Mouse (Mus musculus): Measurements from ENCODE around the gene Wipf2.
"Not testable (repeated sequence)": the region's sequence is repeated elsewhere in the genome, so short reads cannot be mapped to it uniquely, and the experiment has no call there.

Wipf2 gene

GRCm38 (mm10) chr11:98930773-98931512, 67.5 kb downstream of the Wipf2 start:
- in situ Hi-C loops (cut with MboI, MseI): no loop called here

- in situ Hi-C loops (cut with MboI, MseI): no loop called here
Observed at GRCm38 (mm10) chr11:98931513-98932292, 68.3 kb downstream of the Wipf2 start.

GRCm38 (mm10) chr11:98932293-98933091, 69.1 kb downstream of the Wipf2 start:
- in situ Hi-C loops (cut with MboI, MseI): no loop called here

GRCm38 (mm10) chr11:98933151-98933550, 69.7 kb downstream of the Wipf2 start:
- in situ Hi-C loops (cut with MboI, MseI): no loop called here

GRCm38 (mm10) chr11:98933847-98934246, 70.4 kb downstream of the Wipf2 start:
- in situ Hi-C loops (cut with MboI, MseI): not testable (repeated sequence)

GRCm38 (mm10) chr11:98934367-98934766, 70.9 kb downstream of the Wipf2 start:
- in situ Hi-C loops (cut with MboI, MseI): no loop called here

GRCm38 (mm10) chr11:98935123-98935522, 71.7 kb downstream of the Wipf2 start:
- in situ Hi-C loops (cut with MboI, MseI): loop anchor here in 1 of 2 experiments (5.0 kb wide), 1 partner anchor 37 kb away; no protein-coding TSS in a partner anchor

GRCm38 (mm10) chr11:98936170-98936569, 72.7 kb downstream of the Wipf2 start:
- in situ Hi-C loops (cut with MboI, MseI): loop anchor here in 1 of 2 experiments (5.0 kb wide), 1 partner anchor 36 kb away; no protein-coding TSS in a partner anchor

- in situ Hi-C loops (cut with MboI, MseI): loop anchor here in 1 of 2 experiments (5.0 kb wide), 1 partner anchor 35 kb away; no protein-coding TSS in a partner anchor
Observed at GRCm38 (mm10) chr11:98936606-98937409, 73.4 kb downstream of the Wipf2 start.

- in situ Hi-C loops (cut with MboI, MseI): loop anchor here in 1 of 2 experiments (5.0 kb wide), 1 partner anchor 35 kb away; no protein-coding TSS in a partner anchor
Observed at GRCm38 (mm10) chr11:98937410-98937913, 74.0 kb downstream of the Wipf2 start.

GRCm38 (mm10) chr11:98937914-98938694, 74.7 kb downstream of the Wipf2 start:
- in situ Hi-C loops (cut with MboI, MseI): loop anchor here in 1 of 2 experiments (5.0 kb wide), 1 partner anchor 34 kb away; no protein-coding TSS in a partner anchor

GRCm38 (mm10) chr11:98938701-98939083, 75.3 kb downstream of the Wipf2 start:
- in situ Hi-C loops (cut with MboI, MseI): loop anchor here in 1 of 2 experiments (5.0 kb wide), 1 partner anchor 34 kb away; no protein-coding TSS in a partner anchor

- in situ Hi-C loops (cut with MboI, MseI): loop anchor here in 1 of 2 experiments (5.0 kb wide), 1 partner anchor 33 kb away; no protein-coding TSS in a partner anchor
Observed at GRCm38 (mm10) chr11:98939084-98939952, 75.9 kb downstream of the Wipf2 start.

GRCm38 (mm10) chr11:98939953-98940641, 76.7 kb downstream of the Wipf2 start:
- in situ Hi-C loops (cut with MboI, MseI): loop anchor here in 1 of 2 experiments (5.0 kb wide), 2 partner anchors 32 to 207 kb away; no protein-coding TSS in a partner anchor

GRCm38 (mm10) chr11:98940776-98941175, 77.3 kb downstream of the Wipf2 start:
- in situ Hi-C loops (cut with MboI, MseI): loop anchor here in 1 of 2 experiments (5.0 kb wide), 1 partner anchor 207 kb away; no protein-coding TSS in a partner anchor

GRCm38 (mm10) chr11:98941341-98941825, 77.9 kb downstream of the Wipf2 start:
- in situ Hi-C loops (cut with MboI, MseI): loop anchor here in 1 of 2 experiments (5.0 kb wide), 1 partner anchor 206 kb away; no protein-coding TSS in a partner anchor

Data from T-helper 17 cell (primary cell).